Mouse (Mus musculus) megakaryocyte, embryonic 14.5 days (primary cell): ENCODE measurements around the gene Vac14.

Experiments
- FLI1 ChIP-seq: IDR thresholded peaks from 2 replicates; pipeline ENCODE4 v1.6.1; 2012; ENCODE audit warnings: low read length, inconsistent platforms, mixed read lengths
- GATA1 ChIP-seq: IDR thresholded peaks from 3 replicates; pipeline ENCODE4 v1.6.1; 2012; ENCODE audit warnings: mixed read lengths, low read length, inconsistent platforms, borderline replicate concordance

GRCm38 (mm10) chr8:110708429-110708828 is 90.0 kb downstream of the Vac14 start:
- TF ChIP-seq GATA1 = no peak
- TF ChIP-seq FLI1 = no peak
